Mouse (Mus musculus) C2C12 (cell line): ENCODE measurements around the gene Edf1.

ENCODE experiments used
- CEBPB ChIP-seq: IDR thresholded peaks from one replicate; pipeline ENCODE4 v1.6.1; 2011; ENCODE audit warnings: low read depth, mild to moderate bottlenecking, control low read depth, moderate library complexity
- CTCF ChIP-seq: IDR thresholded peaks from one replicate; pipeline ENCODE4 v1.5.1; 2011; ENCODE audit not compliant: control insufficient read depth, insufficient read depth, insufficient read length
- MAX ChIP-seq: IDR thresholded peaks from one replicate; pipeline ENCODE4 v1.6.1; 2011; ENCODE audit warnings: mild to moderate bottlenecking, control low read depth
- MYOG ChIP-seq: IDR thresholded peaks from one replicate; pipeline ENCODE4 v1.6.1; 2011; ENCODE audit not compliant: control insufficient read depth, insufficient read length; ENCODE audit errors: extremely low read depth
- USF1 ChIP-seq: IDR thresholded peaks from one replicate; pipeline ENCODE4 v1.6.1; 2011; ENCODE audit warnings: low read depth, mild to moderate bottlenecking, control low read depth, moderate library complexity

DNA sequence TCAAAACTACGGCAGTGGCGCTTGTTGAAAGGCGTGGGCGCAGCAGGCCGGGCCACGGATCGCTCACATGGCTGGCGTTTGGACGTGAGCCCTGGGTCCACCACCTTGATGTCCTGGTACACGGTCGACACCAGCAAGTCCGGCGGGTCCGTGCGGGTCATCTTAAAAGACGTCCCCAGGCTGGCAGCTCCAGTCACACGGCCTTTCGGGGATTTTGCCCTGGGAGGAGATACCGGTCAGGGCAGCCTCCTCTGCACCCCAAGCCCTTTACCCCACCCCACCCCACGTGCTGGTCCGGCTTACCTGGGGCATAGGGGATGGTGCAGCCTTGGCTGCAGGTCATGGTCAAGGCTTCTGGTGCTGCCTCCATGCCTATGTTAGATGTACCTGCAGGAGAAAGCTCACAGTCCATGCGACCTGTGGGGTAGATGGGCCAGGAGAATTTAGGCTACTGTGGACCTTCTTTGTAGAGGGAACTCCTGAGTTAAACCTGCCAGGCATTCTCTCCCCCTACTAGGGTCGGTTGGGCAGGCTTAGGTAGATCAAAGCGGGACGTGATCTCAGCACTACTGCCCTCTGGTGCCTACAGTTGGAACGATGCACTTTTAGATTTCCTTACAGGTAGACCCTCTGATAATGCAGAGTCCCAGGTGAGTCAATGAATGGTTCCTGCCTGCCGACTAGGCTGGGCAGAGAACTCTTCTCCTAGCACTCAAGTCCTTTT, 22.3 kb downstream of the Edf1 start:
- TF ChIP-seq USF1 = no peak
- no peak for TF ChIP-seq CTCF
- TF ChIP-seq MYOG = no peak
- TF ChIP-seq MAX = no peak
- no peak for TF ChIP-seq CEBPB
